Comparison of ENCODE assay signal across 37 mouse cellular contexts in the genomic region with DNA sequence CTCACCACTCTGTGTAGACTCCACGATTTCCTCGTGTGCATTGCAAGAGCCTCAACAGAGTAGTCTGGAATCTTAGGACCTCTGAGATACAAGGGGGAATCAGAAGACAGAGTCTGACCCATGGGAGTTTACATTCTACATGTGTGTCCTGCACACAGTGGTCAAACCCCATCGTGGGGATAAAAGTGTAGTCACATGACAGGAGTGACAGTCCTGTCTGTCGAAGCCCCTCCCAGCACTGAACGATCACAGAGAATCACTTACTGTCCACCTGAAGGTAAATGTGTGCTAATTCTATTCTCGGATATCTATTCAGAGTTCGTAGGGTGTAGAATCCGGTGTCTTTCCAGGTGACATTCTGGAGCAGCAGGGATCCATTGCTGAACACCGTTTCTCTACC. TPM values are rescaled to one million over a fixed set of nuclear protein-coding genes. Genes with fewer than 3 reads are reported as not detected.
DNase-seq lines count a peak whose midpoint lies in the region; ATAC-seq and TF ChIP-seq lines count a peak whose summit lies in the region.
"Had no signal": no experiment of that assay in that cellular context is flagged by ENCODE, and none has a peak within 500 bp of the region (broad histone marks: within the 10 kb centered on the region; RNA-seq: fewer than 3 reads in every experiment).

No protein-coding gene starts in this region.

- no peaks in the 10 kb centered on the region for H3K9me3 ChIP-seq in stomach, postnatal 0 days (ENCODE audit: control insufficient read depth, low read length)
- H3K9me3 ChIP-seq: embryonic facial prominence, embryonic 10.5 days; embryonic facial prominence, embryonic 13.5 days; G1E; heart, embryonic 12.5 days; heart, embryonic 15.5 days had no signal

- TF ChIP-seq EP300 in stomach, postnatal 0 days (optimal IDR thresholded peaks at IDR 0.05): no peak

- intact Hi-C loops in heart, postnatal 14 days (cut with DNase I): no loop called here
- intact Hi-C loops in left cerebral cortex, postnatal 4 days (cut with DNase I): no loop called here

- no peak overlapping the region for H3K9ac ChIP-seq in stomach, postnatal 0 days (ENCODE audit: low read length)
- H3K9ac ChIP-seq: embryonic facial prominence, embryonic 13.5 days; forebrain, postnatal 0 days; heart, embryonic 12.5 days; heart, embryonic 15.5 days; hindbrain, embryonic 14.5 days had no signal

- WGBS in stomach, postnatal 0 days: 75% methylated on average over 9 of the region's 9 CpGs

- peak; percentile 57 for DNase-seq in heart, adult 11 months
- no peak for DNase-seq in heart, postnatal 14 days
- DNase-seq in testis, postnatal 10 days (ENCODE audit: low spot score): peak; percentile 16
- no peak for DNase-seq in testis, postnatal 14 days (ENCODE audit: low spot score)
- peak; percentile 4 for DNase-seq in stomach, postnatal 0 days (ENCODE audit: low spot score)
- no peak for DNase-seq in left cerebral cortex, postnatal 4 days
- DNase-seq: adrenal gland, adult 8-10 months; adrenal gland, postnatal 25 days; B cell, adult 2 months; cerebellum, adult 11-12 months; cerebellum, adult 8-10 months; cerebellum, postnatal 10 days; cerebellum, postnatal 36 days; embryo, embryonic 11 days; forebrain, postnatal 0 days; gastrocnemius, adult 2 months; gastrocnemius, postnatal 25 days; heart, adult 2 months; heart, postnatal 10 days; heart, postnatal 4 days had no signal

- H3K4me3 ChIP-seq in stomach, postnatal 0 days (ENCODE audit: low read depth, low read length): no peak overlapping the region
- H3K4me3 ChIP-seq: embryonic facial prominence, embryonic 10.5 days; embryonic facial prominence, embryonic 13.5 days; erythroblast, embryonic 14.5 days; gastrocnemius, adult 2 months; heart, adult 2 months; heart, embryonic 12.5 days; heart, embryonic 15.5 days had no signal

- H3K27ac ChIP-seq in stomach, postnatal 0 days (replicated peaks): no peak overlapping the region
- H3K27ac ChIP-seq: embryonic facial prominence, embryonic 10.5 days; embryonic facial prominence, embryonic 13.5 days; gastrocnemius, adult 2 months; heart, adult 2 months; heart, embryonic 15.5 days; hindbrain, embryonic 14.5 days; hindbrain, postnatal 0 days had no signal

- ATAC-seq in stomach, postnatal 0 days (ENCODE audit: low FRiP score, low TSS enrichment): no peak
- ATAC-seq: activated CD4-positive, CD25-positive, alpha-beta regulatory T cell, adult 4 months; forebrain, embryonic 14.5 days; forebrain, postnatal 0 days; hindbrain, postnatal 0 days; inflammation-experienced regulatory T-cells, adult 6 months; intestine, embryonic 16.5 days; Patski had no signal

- no peaks in the 10 kb centered on the region for H3K27me3 ChIP-seq in stomach, postnatal 0 days (ENCODE audit: control insufficient read depth, insufficient read depth, low read length)
- H3K27me3 ChIP-seq: embryonic facial prominence, embryonic 13.5 days; heart, embryonic 12.5 days; heart, embryonic 15.5 days had no signal

- H3K36me3 ChIP-seq in stomach, postnatal 0 days (ENCODE audit: control insufficient read depth, insufficient read depth, low read length): no peaks in the 10 kb centered on the region
- H3K36me3 ChIP-seq: embryonic facial prominence, embryonic 10.5 days; embryonic facial prominence, embryonic 13.5 days; G1E; heart, embryonic 12.5 days; heart, embryonic 15.5 days had no signal

- H3K4me2 ChIP-seq in stomach, postnatal 0 days (replicated peaks; ENCODE audit: low read depth): no peak overlapping the region
- H3K4me2 ChIP-seq: embryonic facial prominence, embryonic 13.5 days; heart, embryonic 12.5 days; heart, embryonic 15.5 days; hindbrain, embryonic 14.5 days had no signal

- no peak for TF ChIP-seq CTCF in stomach, postnatal 0 days (IDR thresholded peaks at IDR 0.05; ENCODE audit: low read depth)

- H3K4me1 ChIP-seq in stomach, postnatal 0 days (replicated peaks; ENCODE audit: control insufficient read depth, insufficient read depth): no peaks in the 10 kb centered on the region
- H3K4me1 ChIP-seq: embryonic facial prominence, embryonic 10.5 days; embryonic facial prominence, embryonic 13.5 days; heart, embryonic 12.5 days; heart, embryonic 15.5 days had no signal

RNA-seq across cellular contexts. Expression of gene Psg17, which starts 3.1 kb away (rescaled TPM):
- total RNA-seq in heart, postnatal 14 days (2021): not detected
- polyA plus RNA-seq in stomach, postnatal 0 days (2015; fragmentation: Nextera tagmentation; extraction: Ambion mirVana): 0.06 and 0.08 TPM in 2 replicates
- total RNA-seq in left cerebral cortex, postnatal 4 days (2021): not detected
- total RNA-seq: adrenal gland, adult 8-10 months; adrenal gland, postnatal 25 days; CH12.LX; forebrain, postnatal 0 days; gastrocnemius, adult 2 months; gastrocnemius, postnatal 25 days; heart, adult 2 months; heart, postnatal 10 days; heart, postnatal 4 days; hindbrain, postnatal 0 days had no signal
- polyA plus RNA-seq: activated CD4-positive, CD25-positive, alpha-beta regulatory T cell, adult 4 months; embryonic facial prominence, embryonic 10.5 days; embryonic facial prominence, embryonic 13.5 days; erythroblast, embryonic 14.5 days; forebrain, embryonic 14.5 days; forebrain, postnatal 0 days; G1E; heart, embryonic 12.5 days; heart, embryonic 15.5 days; hindbrain, embryonic 11.5 days; hindbrain, postnatal 0 days; inflammation-experienced regulatory T-cells, adult 6 months; Patski had no signal

RNA-seq across cellular contexts. Expression of gene Psg19, which starts 20.0 kb away (rescaled TPM):
- not detected for total RNA-seq in heart, postnatal 14 days (2021)
- polyA plus RNA-seq in stomach, postnatal 0 days (2015; fragmentation: Nextera tagmentation; extraction: Ambion mirVana): not detected in 2 replicates
- total RNA-seq in left cerebral cortex, postnatal 4 days (2021): not detected
- total RNA-seq: adrenal gland, adult 8-10 months; adrenal gland, postnatal 25 days; CH12.LX; forebrain, postnatal 0 days; gastrocnemius, adult 2 months; gastrocnemius, postnatal 25 days; heart, adult 2 months; heart, postnatal 10 days; heart, postnatal 4 days; hindbrain, postnatal 0 days had no signal
- polyA plus RNA-seq: activated CD4-positive, CD25-positive, alpha-beta regulatory T cell, adult 4 months; cortical plate, adult 2 months; embryonic facial prominence, embryonic 10.5 days; embryonic facial prominence, embryonic 13.5 days; erythroblast, embryonic 14.5 days; forebrain, embryonic 14.5 days; forebrain, postnatal 0 days; G1E; gonadal fat pad, adult 2 months; heart, adult 2 months; heart, embryonic 12.5 days; heart, embryonic 15.5 days; hindbrain, embryonic 11.5 days; hindbrain, embryonic 14.5 days; hindbrain, postnatal 0 days; inflammation-experienced regulatory T-cells, adult 6 months; intestine, embryonic 16.5 days; Patski had no signal

RNA-seq across cellular contexts. Expression of gene Mill2, which starts 21.5 kb away (rescaled TPM):
- 1 to 10 TPM; 5.4 to 6.5 TPM for total RNA-seq in heart, postnatal 14 days (2021)
- polyA plus RNA-seq in stomach, postnatal 0 days (2015; fragmentation: Nextera tagmentation; extraction: Ambion mirVana): 1.3 and 1.4 TPM in 2 replicates
- 1 to 10 TPM in 1 of 2 experiments, under 1 TPM in 1; 0.90 to 1.5 TPM for total RNA-seq in left cerebral cortex, postnatal 4 days (2021)
- total RNA-seq: CH12.LX had no signal
- polyA plus RNA-seq: activated CD4-positive, CD25-positive, alpha-beta regulatory T cell, adult 4 months; embryonic facial prominence, embryonic 10.5 days; erythroblast, embryonic 14.5 days; G1E had no signal

RNA-seq across cellular contexts. Expression of gene Pglyrp1, which starts 52.8 kb away (rescaled TPM):
- total RNA-seq in heart, postnatal 14 days (2021): 1 to 10 TPM; 2.0 to 3.3 TPM
- polyA plus RNA-seq in stomach, postnatal 0 days (2015; fragmentation: Nextera tagmentation; extraction: Ambion mirVana): 103 and 110 TPM in 2 replicates
- total RNA-seq in left cerebral cortex, postnatal 4 days (2021): 10 to 100 TPM; 16.1 to 16.8 TPM
- total RNA-seq: G1E; gastrocnemius, adult 2 months had no signal
- polyA plus RNA-seq: G1E had no signal

Comparison
In these comparisons a context has a peak if more than half of its experiments do, and no peak if none do; other contexts are left out.
1. DNase-seq: peak in heart, adult 11 months (single experiment), testis, postnatal 10 days (single experiment) and stomach, postnatal 0 days (single experiment); none in heart, postnatal 14 days (0 of 2), testis, postnatal 14 days (single experiment) and left cerebral cortex, postnatal 4 days (single experiment).